Mouse (Mus musculus): ENCODE data around the gene Eml4. TPM values are rescaled to one million over a fixed set of nuclear protein-coding genes. Genes with fewer than 3 reads are reported as not detected.
A peak's percentile ranks its signal among the peaks of the same experiment; 100 is the strongest.

Gene Eml4
- polyA plus RNA-seq, 1 experiment from 2014 or later, result 22.7 TPM

DNA sequence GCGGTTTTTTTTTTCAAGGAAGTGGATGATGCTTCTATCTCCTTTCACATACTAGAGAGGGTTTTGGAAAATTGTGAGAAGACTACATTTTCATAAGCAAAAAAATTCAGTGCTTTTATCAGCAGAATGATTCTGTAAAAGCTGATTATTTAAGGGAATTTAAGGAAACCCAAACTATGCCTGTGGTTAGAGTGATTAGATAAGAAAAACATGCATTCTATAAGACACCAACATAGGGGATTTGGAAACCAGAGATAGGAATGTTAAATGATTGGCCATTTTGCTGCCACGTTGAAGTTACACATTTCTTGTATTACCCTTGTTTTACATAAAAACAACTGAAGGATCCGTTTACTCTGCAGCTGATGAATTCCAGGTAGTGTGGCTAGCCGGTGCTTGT, 2.7 kb downstream of the Eml4 start:
- no peaks in the 10 kb centered on the region for H3K9me3 ChIP-seq (ENCODE audit: control insufficient read depth, low read length)
- peaks cover 20% of the 10 kb centered on the region for H3K4me1 ChIP-seq (ENCODE audit: control insufficient read depth, insufficient read depth, low read depth, low read length)
- WGBS, result 67% methylated on average over 4 of the region's 4 CpGs
- no peak overlapping the region for H3K27ac ChIP-seq (ENCODE audit: low read depth, low read length)
- ATAC-seq, result no peak
- H3K36me3 ChIP-seq (ENCODE audit: control insufficient read depth, insufficient read depth, low read length), result no peaks in the 10 kb centered on the region
- no peaks in the 10 kb centered on the region for H3K27me3 ChIP-seq (replicated peaks; ENCODE audit: control insufficient read depth, insufficient read depth, low read length)
- H3K4me2 ChIP-seq (ENCODE audit: low read length), result no peak overlapping the region; the same call in 1 of the 2 replicates
- H3K4me3 ChIP-seq (ENCODE audit: low read length), result no peak overlapping the region
- H3K9ac ChIP-seq (ENCODE audit: low read depth, low read length), result no peak overlapping the region

DNA sequence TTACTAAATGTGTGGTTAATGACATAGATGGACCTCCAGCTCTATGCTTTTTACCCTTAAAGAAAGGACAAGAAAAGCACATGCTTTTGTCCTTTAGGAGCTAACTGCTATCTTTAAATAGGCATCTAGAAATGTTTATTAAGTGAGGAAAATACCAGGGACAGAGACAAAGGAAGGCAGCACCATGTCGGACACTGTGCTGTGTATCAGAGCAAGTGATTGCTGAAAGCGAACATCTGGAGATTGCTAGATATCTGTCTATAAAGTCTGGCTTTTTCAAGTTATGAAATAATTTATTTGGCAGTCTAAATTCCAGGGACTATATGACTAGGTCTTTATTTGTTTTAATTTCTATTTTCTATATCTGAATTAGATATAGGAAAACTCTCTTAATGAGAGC, 4.8 kb downstream of the Eml4 start:
- Histone ChIP-seq H3K27ac (ENCODE audit: low read depth, low read length) (no peak overlapping the region), H3K4me2 (ENCODE audit: low read length) (no peak overlapping the region), H3K9ac (ENCODE audit: low read depth, low read length) (no peak overlapping the region), H3K27me3 (replicated peaks; ENCODE audit: control insufficient read depth, insufficient read depth, low read length) (no peaks in the 10 kb centered on the region), H3K4me3 (ENCODE audit: low read length) (no peak overlapping the region), H3K9me3 (ENCODE audit: control insufficient read depth, low read length) (no peaks in the 10 kb centered on the region), H3K36me3 (ENCODE audit: control insufficient read depth, insufficient read depth, low read length) (no peaks in the 10 kb centered on the region), H3K4me1 (ENCODE audit: control insufficient read depth, insufficient read depth, low read depth, low read length) (peaks cover 17% of the 10 kb centered on the region)
- WGBS, result 76% methylated on average over 2 of the region's 2 CpGs
- no peak for ATAC-seq

DNA sequence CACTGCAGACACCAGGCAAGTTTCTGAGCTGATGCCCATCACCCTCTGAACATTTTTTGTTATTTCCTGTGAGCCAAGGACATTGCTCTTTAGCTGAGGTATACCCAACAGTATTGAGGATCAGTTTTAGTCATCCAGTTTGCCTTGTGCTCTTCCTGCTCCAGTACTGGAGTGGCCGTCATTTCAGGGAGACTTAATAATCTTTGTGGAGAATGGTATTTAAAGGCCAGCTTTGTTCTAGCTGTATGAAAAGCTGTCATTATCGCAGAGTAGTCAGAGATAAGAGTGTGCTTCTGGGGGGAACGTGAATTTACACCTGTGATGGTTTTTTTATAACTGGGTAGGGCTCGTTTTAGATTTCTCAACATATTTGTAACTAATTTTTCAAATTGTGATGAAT, 9.2 kb downstream of the Eml4 start:
- Histone ChIP-seq H3K4me2 (ENCODE audit: low read length) (no peak overlapping the region), H3K9ac (ENCODE audit: low read depth, low read length) (no peak overlapping the region), H3K36me3 (ENCODE audit: control insufficient read depth, insufficient read depth, low read length) (no peaks in the 10 kb centered on the region), H3K4me1 (ENCODE audit: control insufficient read depth, insufficient read depth, low read depth, low read length) (no peaks in the 10 kb centered on the region; the same call in 1 of the 2 replicates), H3K9me3 (ENCODE audit: control insufficient read depth, low read length) (no peaks in the 10 kb centered on the region), H3K4me3 (ENCODE audit: low read length) (no peak overlapping the region), H3K27ac (ENCODE audit: low read depth, low read length) (no peak overlapping the region), H3K27me3 (replicated peaks; ENCODE audit: control insufficient read depth, insufficient read depth, low read length) (no peaks in the 10 kb centered on the region)
- ATAC-seq, result no peak
- WGBS, result 88% methylated on average over 4 of the region's 4 CpGs

DNA sequence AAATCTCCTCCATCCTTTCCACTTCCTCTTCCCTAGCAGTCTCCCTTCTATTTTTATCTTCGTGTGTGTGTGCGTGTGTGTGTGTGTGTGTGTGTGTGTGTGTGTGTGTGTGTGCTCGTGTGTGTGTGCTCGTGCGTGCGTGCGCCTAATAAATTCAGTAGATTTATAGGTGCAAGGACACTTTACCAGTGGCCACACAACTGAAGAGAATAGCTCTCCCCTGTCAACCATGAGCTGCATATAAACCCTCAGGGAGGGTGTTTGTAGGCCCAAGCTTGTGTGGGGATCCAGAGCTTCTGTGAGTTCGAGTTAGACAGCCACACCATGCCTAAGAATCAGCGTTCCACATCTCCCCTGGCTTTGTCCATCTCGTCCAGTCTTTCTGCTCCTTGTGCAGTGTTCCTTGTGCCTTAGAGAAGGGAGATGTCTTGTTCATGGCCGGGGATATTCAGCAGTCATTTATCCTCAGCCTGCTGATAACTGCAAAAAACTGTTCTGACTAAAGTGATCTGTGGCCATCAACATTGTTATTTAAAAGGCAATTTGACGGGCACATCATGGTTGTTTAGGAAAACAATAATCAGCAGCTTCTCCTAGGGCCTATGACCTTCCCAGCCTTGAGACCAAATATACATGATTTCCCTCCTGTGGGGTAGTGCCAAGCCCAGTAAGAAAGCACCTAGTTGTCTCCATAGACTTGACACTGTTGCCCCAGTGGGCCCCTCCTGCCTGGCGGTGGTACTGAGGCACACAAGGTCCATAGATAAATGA, 10.2 kb downstream of the Eml4 start:
- no peaks in the 10 kb centered on the region for H3K36me3 ChIP-seq (ENCODE audit: control insufficient read depth, insufficient read depth, low read length)

DNA sequence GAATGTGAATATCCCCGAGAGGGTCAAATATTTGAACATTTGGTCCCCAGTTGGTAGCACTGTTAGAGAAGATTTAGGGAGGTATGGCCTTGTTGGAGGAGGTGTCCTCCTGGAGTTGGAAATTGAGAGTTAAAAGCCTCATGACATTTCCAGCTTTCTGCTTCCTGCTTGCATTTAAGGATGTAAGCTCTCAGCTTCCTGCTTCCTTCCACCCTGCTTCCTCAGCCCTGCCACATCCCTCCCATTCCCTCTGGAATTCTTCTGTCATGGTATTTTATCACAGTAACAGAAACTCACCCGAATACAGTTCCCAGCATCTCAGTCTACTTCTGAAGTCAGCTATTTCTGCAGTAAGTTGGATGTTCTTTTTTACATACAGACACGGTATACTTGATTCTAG, 12.3 kb downstream of the Eml4 start:
- peaks cover 5% of the 10 kb centered on the region; the same call in 1 of the 2 replicates for H3K4me1 ChIP-seq (ENCODE audit: control insufficient read depth, insufficient read depth, low read depth, low read length)
- H3K9ac ChIP-seq (ENCODE audit: low read depth, low read length), result no peak overlapping the region
- ATAC-seq, result no peak
- H3K4me3 ChIP-seq (ENCODE audit: low read length), result no peak overlapping the region
- no peaks in the 10 kb centered on the region for H3K36me3 ChIP-seq (ENCODE audit: control insufficient read depth, insufficient read depth, low read length)
- H3K27ac ChIP-seq (ENCODE audit: low read depth, low read length), result no peak overlapping the region
- no peak overlapping the region for H3K4me2 ChIP-seq (ENCODE audit: low read length)
- no peaks in the 10 kb centered on the region for H3K27me3 ChIP-seq (replicated peaks; ENCODE audit: control insufficient read depth, insufficient read depth, low read length)
- H3K9me3 ChIP-seq (ENCODE audit: control insufficient read depth, low read length), result no peaks in the 10 kb centered on the region
- 71% methylated on average over 3 of the region's 3 CpGs for WGBS

More for the DNA sequence above, 10.2 kb downstream of the Eml4 start:
- H3K27ac ChIP-seq (ENCODE audit: low read depth, low read length), result no peak overlapping the region
- no peak overlapping the region for H3K4me3 ChIP-seq (ENCODE audit: low read length)
- H3K4me1 ChIP-seq (ENCODE audit: control insufficient read depth, insufficient read depth, low read depth, low read length), result peaks cover 5% of the 10 kb centered on the region; the same call in 1 of the 2 replicates
- no peaks in the 10 kb centered on the region for H3K9me3 ChIP-seq (ENCODE audit: control insufficient read depth, low read length)
- no peak overlapping the region for H3K4me2 ChIP-seq (ENCODE audit: low read length)
- no peaks in the 10 kb centered on the region for H3K27me3 ChIP-seq (replicated peaks; ENCODE audit: control insufficient read depth, insufficient read depth, low read length)
- 77% methylated on average over 13 of the region's 13 CpGs for WGBS
- H3K9ac ChIP-seq (ENCODE audit: low read depth, low read length), result no peak overlapping the region
- ATAC-seq, result no peak

DNA sequence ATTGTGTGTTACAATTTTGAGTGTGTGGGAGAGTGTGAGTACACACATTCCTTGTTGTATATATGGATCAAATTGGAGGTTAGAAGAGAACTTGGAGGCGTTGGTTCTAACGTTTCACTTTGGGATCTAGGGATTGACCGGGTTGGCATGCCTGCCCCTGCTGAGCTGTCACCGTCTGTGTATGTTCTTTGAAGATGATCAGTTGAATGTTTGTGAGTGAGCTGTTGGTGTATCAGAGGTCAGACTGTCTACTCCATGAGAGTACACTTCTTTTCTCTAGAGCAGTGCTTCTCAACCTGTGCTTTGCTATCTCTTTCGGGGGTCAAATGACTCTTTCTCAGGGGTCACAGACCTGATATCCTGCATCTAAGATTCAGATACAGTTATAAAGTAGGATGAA, 13.6 kb downstream of the Eml4 start:
- no peaks in the 10 kb centered on the region for H3K36me3 ChIP-seq (ENCODE audit: control insufficient read depth, insufficient read depth, low read length)
- H3K4me3 ChIP-seq (ENCODE audit: low read length), result no peak overlapping the region
- H3K27ac ChIP-seq (ENCODE audit: low read depth, low read length), result no peak overlapping the region
- no peak overlapping the region for H3K4me2 ChIP-seq (ENCODE audit: low read length)
- no peaks in the 10 kb centered on the region for H3K9me3 ChIP-seq (ENCODE audit: control insufficient read depth, low read length)
- WGBS, result 83% methylated on average over 5 of the region's 5 CpGs
- peaks cover 5% of the 10 kb centered on the region; the same call in 1 of the 2 replicates for H3K4me1 ChIP-seq (ENCODE audit: control insufficient read depth, insufficient read depth, low read depth, low read length)
- ATAC-seq, result no peak
- H3K9ac ChIP-seq (ENCODE audit: low read depth, low read length), result no peak overlapping the region
- no peaks in the 10 kb centered on the region for H3K27me3 ChIP-seq (replicated peaks; ENCODE audit: control insufficient read depth, insufficient read depth, low read length)

DNA sequence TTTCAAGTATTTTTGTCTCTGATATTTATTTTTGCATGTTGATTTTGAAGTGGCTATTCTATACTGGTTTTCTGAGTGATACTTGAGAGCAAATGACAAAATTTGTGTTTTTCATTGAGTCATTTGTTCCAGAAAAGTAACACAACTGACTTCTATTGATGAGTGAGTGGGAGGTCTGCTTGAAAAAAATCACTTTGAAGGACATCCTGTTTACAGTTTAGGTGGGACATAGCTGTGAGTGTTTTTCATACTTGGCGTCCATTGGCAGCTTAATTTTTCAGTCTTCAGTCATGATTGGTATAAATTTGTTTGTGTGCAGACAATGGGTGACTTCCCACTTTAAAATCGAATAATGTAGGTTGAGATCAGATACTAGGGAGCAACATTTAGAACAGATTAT, 14.4 kb downstream of the Eml4 start:
- Histone ChIP-seq H3K4me2 (ENCODE audit: low read length) (no peak overlapping the region), H3K9me3 (ENCODE audit: control insufficient read depth, low read length) (no peaks in the 10 kb centered on the region), H3K4me1 (ENCODE audit: control insufficient read depth, insufficient read depth, low read depth, low read length) (peaks cover 5% of the 10 kb centered on the region; the same call in 1 of the 2 replicates), H3K27ac (ENCODE audit: low read depth, low read length) (no peak overlapping the region), H3K4me3 (ENCODE audit: low read length) (no peak overlapping the region), H3K27me3 (replicated peaks; ENCODE audit: control insufficient read depth, insufficient read depth, low read length) (no peaks in the 10 kb centered on the region), H3K36me3 (ENCODE audit: control insufficient read depth, insufficient read depth, low read length) (no peaks in the 10 kb centered on the region), H3K9ac (ENCODE audit: low read depth, low read length) (no peak overlapping the region)
- WGBS, result 78% methylated on average over 2 of the region's 2 CpGs
- ATAC-seq, result no peak

DNA sequence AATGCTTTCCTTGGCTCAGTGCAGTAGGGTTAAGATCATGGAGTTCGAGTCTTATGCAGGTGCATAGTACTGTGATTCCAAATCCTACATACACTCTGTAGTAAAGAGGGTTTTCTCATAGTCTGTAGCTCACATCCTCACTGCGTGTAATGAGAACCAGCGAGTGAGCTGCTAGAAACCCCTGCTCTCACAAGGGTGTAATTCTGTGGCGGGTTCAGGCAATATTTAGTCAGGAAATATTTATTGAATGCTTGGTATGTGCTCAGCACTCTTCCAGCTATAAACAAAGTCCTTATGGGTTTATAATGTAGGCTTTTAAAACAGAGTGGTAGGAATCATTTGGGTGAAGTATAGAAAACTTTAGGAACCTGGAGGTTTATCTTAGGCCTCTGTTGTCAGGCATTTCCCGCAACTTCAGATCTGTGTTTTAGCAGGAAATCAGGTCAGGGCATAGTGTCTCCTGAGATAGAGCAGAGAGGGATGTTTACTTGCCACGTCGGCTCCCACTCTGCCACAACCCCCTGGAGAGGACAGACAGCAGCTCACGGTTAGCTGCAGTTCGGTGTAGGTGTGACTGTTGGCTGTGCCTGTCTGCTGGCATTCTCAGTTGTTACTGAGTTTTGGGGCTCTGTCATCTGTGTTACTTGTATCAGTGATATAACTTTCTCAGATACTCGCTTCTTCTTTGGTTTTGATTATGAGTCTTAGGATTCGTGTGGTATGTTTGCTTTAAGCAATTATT, 15.1 kb downstream of the Eml4 start:
- H3K27me3 ChIP-seq (replicated peaks; ENCODE audit: control insufficient read depth, insufficient read depth, low read length), result no peaks in the 10 kb centered on the region
- H3K9ac ChIP-seq (ENCODE audit: low read depth, low read length), result no peak overlapping the region
- H3K4me1 ChIP-seq (ENCODE audit: control insufficient read depth, insufficient read depth, low read depth, low read length), result peaks cover 5% of the 10 kb centered on the region; the same call in 1 of the 2 replicates
- no peaks in the 10 kb centered on the region for H3K36me3 ChIP-seq (ENCODE audit: control insufficient read depth, insufficient read depth, low read length)
- H3K4me2 ChIP-seq (ENCODE audit: low read length), result no peak overlapping the region; the same call in 1 of the 2 replicates
- H3K9me3 ChIP-seq (ENCODE audit: control insufficient read depth, low read length), result no peaks in the 10 kb centered on the region
- no peak overlapping the region for H3K4me3 ChIP-seq (ENCODE audit: low read length)
- WGBS, result 55% methylated on average over 11 of the region's 11 CpGs
- ATAC-seq, result no peak
- H3K27ac ChIP-seq (ENCODE audit: low read depth, low read length), result 0 out of 2 replicates have a peak overlapping the region, but pooled peaks have one; percentile 29

DNA sequence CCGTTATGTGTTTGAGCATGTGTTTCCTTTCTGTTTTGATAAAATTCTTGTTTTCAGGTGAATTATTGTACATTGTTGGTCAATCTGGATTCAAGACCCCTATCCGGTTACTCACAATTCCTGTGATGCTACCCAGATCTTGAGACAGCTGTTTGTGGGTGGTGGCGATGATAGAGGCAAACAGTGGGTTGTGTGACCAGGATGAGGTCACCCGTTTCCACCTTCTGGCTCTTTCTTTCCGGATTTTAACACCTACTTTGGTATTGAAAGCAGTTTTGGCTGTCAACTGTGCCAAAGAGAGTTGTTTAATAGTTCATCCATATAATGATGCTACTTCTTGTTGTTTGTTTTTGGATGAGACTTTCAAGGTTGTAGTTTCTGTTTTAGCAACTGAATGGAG, 16.7 kb downstream of the Eml4 start:
- 90% methylated on average over 5 of the region's 5 CpGs for WGBS
- H3K9ac ChIP-seq (ENCODE audit: low read depth, low read length), result no peak overlapping the region

More for the DNA sequence above, 16.7 kb downstream of the Eml4 start:
- Histone ChIP-seq H3K4me1 (ENCODE audit: control insufficient read depth, insufficient read depth, low read depth, low read length) (peaks cover 5% of the 10 kb centered on the region; the same call in 1 of the 2 replicates), H3K4me2 (ENCODE audit: low read length) (no peak overlapping the region), H3K27me3 (replicated peaks; ENCODE audit: control insufficient read depth, insufficient read depth, low read length) (no peaks in the 10 kb centered on the region), H3K27ac (ENCODE audit: low read depth, low read length) (no peak overlapping the region), H3K9me3 (ENCODE audit: control insufficient read depth, low read length) (no peaks in the 10 kb centered on the region), H3K36me3 (ENCODE audit: control insufficient read depth, insufficient read depth, low read length) (no peaks in the 10 kb centered on the region), H3K4me3 (ENCODE audit: low read length) (no peak overlapping the region)
- no peak for ATAC-seq

Measured in hindbrain, embryonic 16.5 days (tissue).